Mouse (Mus musculus) limb, embryonic 12.5 days (tissue): ENCODE data around the gene 4930516K23Rik. TPM values are rescaled to one million over a fixed set of nuclear protein-coding genes. Genes with fewer than 3 reads are reported as not detected.

ENCODE experiments used
- ATAC-seq: fragments of 200-750 bp; cut with Nextera tagmentation; 2 replicates; pipeline ENCODE4 v1.8.0; 2017; ENCODE audit warnings: low read depth, moderate TSS enrichment; ENCODE audit not compliant: insufficient number of reproducible peaks, insufficient read depth, low FRiP score, low TSS enrichment
- H3K27ac ChIP-seq: fragments of 300-500 bp; sonication (generic); 2 replicates; pipeline ENCODE4 v1.5.1; 2016; ENCODE audit warnings: mild to moderate bottlenecking, moderate library complexity
- H3K27me3 ChIP-seq: fragments of 300-500 bp; sonication (generic); 2 replicates; pipeline ENCODE4 v1.6.1; 2016; ENCODE audit warnings: mild to moderate bottlenecking, moderate library complexity
- H3K36me3 ChIP-seq: fragments of 300-500 bp; sonication (generic); 2 replicates; pipeline ENCODE4 v1.6.1; 2016; ENCODE audit warnings: mild to moderate bottlenecking, moderate library complexity
- H3K4me1 ChIP-seq: fragments of 300-500 bp; sonication (generic); replicated peaks from 2 replicates; pipeline ENCODE4 v1.6.1; 2016
- H3K4me2 ChIP-seq: fragments of 300-500 bp; sonication (generic); 2 replicates; pipeline ENCODE4 v1.6.1; 2016; ENCODE audit warnings: mild to moderate bottlenecking, moderate library complexity
- H3K4me3 ChIP-seq: fragments of 300-500 bp; sonication (generic); replicated peaks from 2 replicates; pipeline ENCODE4 v1.5.1; 2016; ENCODE audit warnings: mild to moderate bottlenecking
- H3K9ac ChIP-seq: fragments of 300-500 bp; sonication (generic); replicated peaks from 2 replicates; pipeline ENCODE4 v1.6.1; 2016; ENCODE audit warnings: mild to moderate bottlenecking, moderate library complexity
- H3K9me3 ChIP-seq: fragments of 300-500 bp; sonication (generic); 2 replicates; pipeline ENCODE4 v1.6.1; 2016; ENCODE audit warnings: mild to moderate bottlenecking, moderate library complexity
- WGBS: fragments of 180-500 bp; shearing (Covaris S2); methylation state at CpG from one replicate; pipeline ENCODE4 v1.1.7; 2016; 5-methylcytosine and 5-hydroxymethylcytosine counted together
- polyA plus RNA-seq: library from polyadenylated mRNA; unstranded; fragments of >200 nt; fragmentation: Nextera tagmentation; extraction: Ambion mirVana; gene quantifications from 2 replicates; pipeline ENCODE4 v1.2.1, GENCODE M21; 2016

Gene 4930516K23Rik
- polyA plus RNA-seq, 1 experiment from 2014 or later, result not detected

- no peaks in the 10 kb centered on the region for H3K4me1 ChIP-seq
- no peak overlapping the region for H3K4me2 ChIP-seq
- no peaks in the 10 kb centered on the region for H3K9me3 ChIP-seq
- H3K36me3 ChIP-seq, result no peaks in the 10 kb centered on the region
- H3K9ac ChIP-seq, result no peak overlapping the region
- no peak for ATAC-seq
- H3K27me3 ChIP-seq, result no peaks in the 10 kb centered on the region
- 87% methylated on average over 6 of the region's 6 CpGs for WGBS
- H3K27ac ChIP-seq, result no peak overlapping the region
- H3K4me3 ChIP-seq, result no peak overlapping the region
These were observed 39.6 kb downstream of the 4930516K23Rik start for GRCm38 (mm10) chr7:104021651-104022050.

GRCm38 (mm10) chr7:104018953-104019352 is 42.3 kb downstream of the 4930516K23Rik start:
- Histone ChIP-seq H3K27me3 (no peaks in the 10 kb centered on the region), H3K36me3 (no peaks in the 10 kb centered on the region), H3K27ac (no peak overlapping the region), H3K4me3 (no peak overlapping the region), H3K4me2 (no peak overlapping the region), H3K4me1 (no peaks in the 10 kb centered on the region), H3K9me3 (no peaks in the 10 kb centered on the region), H3K9ac (no peak overlapping the region)
- WGBS, result 84% methylated on average over 1 of the region's 1 CpGs
- ATAC-seq, result no peak

- Histone ChIP-seq H3K36me3 (no peaks in the 10 kb centered on the region), H3K9me3 (no peaks in the 10 kb centered on the region), H3K4me2 (no peak within 1 kb of the TSS), H3K4me1 (no peaks in the 10 kb centered on the region), H3K9ac (no peak within 1 kb of the TSS), H3K27ac (no peak within 1 kb of the TSS), H3K4me3 (no peak within 1 kb of the TSS), H3K27me3 (no peaks in the 10 kb centered on the region)
- ATAC-seq, result no peak
These were observed 44.0 kb downstream of the 4930516K23Rik start, which contains the start of gene Olfr639 for GRCm38 (mm10) chr7:104017203-104017602. TSS of gene Olfr639 (minus strand) at chr7:104017303.

Other genes starting within 250 kb of the 4930516K23Rik start
- gene Hbb-bt, start 247.4 kb downstream of the 4930516K23Rik start, polyA plus RNA-seq, result 836 and 850 TPM in 2 replicates
- gene Hbb-bs, start 233.3 kb downstream of the 4930516K23Rik start, polyA plus RNA-seq, result 651 and 737 TPM in 2 replicates
- gene Hbb-bh2, start 220.9 kb downstream of the 4930516K23Rik start, polyA plus RNA-seq, result not detected in 2 replicates
- gene Hbb-bh1, start 218.3 kb downstream of the 4930516K23Rik start, polyA plus RNA-seq, result 615 and 622 TPM in 2 replicates
- 8,935 and 9,118 TPM in 2 replicates for gene Hbb-y, start 208.2 kb downstream of the 4930516K23Rik start, polyA plus RNA-seq
- not detected in 2 replicates for gene Olfr66, start 175.2 kb downstream of the 4930516K23Rik start, polyA plus RNA-seq
- gene Olfr64, start 167.0 kb downstream of the 4930516K23Rik start, polyA plus RNA-seq, result not detected in 2 replicates
- not detected in 2 replicates for gene Olfr65, start 158.0 kb downstream of the 4930516K23Rik start, polyA plus RNA-seq
- not detected in 2 replicates for gene Olfr631, start 132.6 kb downstream of the 4930516K23Rik start, polyA plus RNA-seq
- not detected in 2 replicates for gene Olfr632, start 127.1 kb downstream of the 4930516K23Rik start, polyA plus RNA-seq
- gene Olfr633, start 117.0 kb downstream of the 4930516K23Rik start, polyA plus RNA-seq, result not detected in 2 replicates
- gene Olfr635, start 90.3 kb downstream of the 4930516K23Rik start, polyA plus RNA-seq, result not detected in 2 replicates
- not detected in 2 replicates for gene Olfr638, start 62.7 kb downstream of the 4930516K23Rik start, polyA plus RNA-seq
- not detected in 2 replicates for gene Olfr639, start 44.1 kb downstream of the 4930516K23Rik start, polyA plus RNA-seq
- gene Olfr640, start 35.9 kb downstream of the 4930516K23Rik start, polyA plus RNA-seq, result not detected in 2 replicates
- gene Olfr641, start 26.0 kb downstream of the 4930516K23Rik start, polyA plus RNA-seq, result not detected in 2 replicates
- not detected in 2 replicates for gene Olfr642, start 8.8 kb downstream of the 4930516K23Rik start, polyA plus RNA-seq
- gene Olfr644, start 10.4 kb upstream of the 4930516K23Rik start, polyA plus RNA-seq, result not detected in 2 replicates
- gene Olfr645, start 24.0 kb upstream of the 4930516K23Rik start, polyA plus RNA-seq, result not detected in 2 replicates
- not detected in 2 replicates for gene Olfr646, start 43.4 kb upstream of the 4930516K23Rik start, polyA plus RNA-seq
- gene Ubqln5, start 68.4 kb upstream of the 4930516K23Rik start, polyA plus RNA-seq, result not detected in 2 replicates
- gene Olfr643, start 76.0 kb upstream of the 4930516K23Rik start, polyA plus RNA-seq, result not detected in 2 replicates
- not detected in 2 replicates for gene Ubqln3, start 81.8 kb upstream of the 4930516K23Rik start, polyA plus RNA-seq
- not detected in 2 replicates for gene Ubqlnl, start 89.1 kb upstream of the 4930516K23Rik start, polyA plus RNA-seq
- gene Olfm5, start 103.4 kb upstream of the 4930516K23Rik start, polyA plus RNA-seq, result not detected in 2 replicates
- gene Olfr648, start 121.9 kb upstream of the 4930516K23Rik start, polyA plus RNA-seq, result 0.23 and 0.26 TPM in 2 replicates
- gene Olfr649, start 134.5 kb upstream of the 4930516K23Rik start, polyA plus RNA-seq, result not detected in 2 replicates
- gene Trim6, start 157.3 kb upstream of the 4930516K23Rik start, polyA plus RNA-seq, result 2.2 and 2.8 TPM in 2 replicates
- 0.93 and 1.4 TPM in 2 replicates for gene Trim34a, start 183.0 kb upstream of the 4930516K23Rik start, polyA plus RNA-seq
- 0.08 and 0.09 TPM in 2 replicates for gene Trim5, start 226.6 kb upstream of the 4930516K23Rik start, polyA plus RNA-seq